Mouse (Mus musculus) embryonic fibroblast, embryonic 13.5 days (primary cell): ENCODE results near the gene Maml3.

Source experiments
- CTCF ChIP-seq: IDR thresholded peaks from 2 replicates; pipeline ENCODE4 v1.5.1; 2011; ENCODE audit warnings: mild to moderate bottlenecking, control low read depth, low read length, moderate library complexity, borderline replicate concordance; ENCODE audit not compliant: insufficient read depth
- POLR2A ChIP-seq: IDR thresholded peaks from 2 replicates; pipeline ENCODE4 v1.6.1; 2011; ENCODE audit warnings: low read depth, mild to moderate bottlenecking, control low read depth, low read length, moderate library complexity

- TF ChIP-seq CTCF: no peak
- no peak for TF ChIP-seq POLR2A
These were observed 348.6 kb downstream of the Maml3 start for GRCm38 (mm10) chr3:51756283-51756682.
